Mouse (Mus musculus) limb, embryonic 12.5 days (tissue): Measurements from ENCODE around the gene Rora. TPM values are rescaled to one million over a fixed set of nuclear protein-coding genes. Genes with fewer than 3 reads are reported as not detected.
A peak's percentile ranks its signal among the peaks of the same experiment; 100 is the strongest.

Source experiments
- ATAC-seq: fragments of 200-750 bp; cut with Nextera tagmentation; 2 replicates; pipeline ENCODE4 v1.8.0; 2017; ENCODE audit warnings: low read depth, moderate TSS enrichment; ENCODE audit not compliant: insufficient number of reproducible peaks, insufficient read depth, low FRiP score, low TSS enrichment
- H3K27ac ChIP-seq: fragments of 300-500 bp; sonication (generic); 2 replicates; pipeline ENCODE4 v1.5.1; 2016; ENCODE audit warnings: mild to moderate bottlenecking, moderate library complexity
- H3K27me3 ChIP-seq: fragments of 300-500 bp; sonication (generic); 2 replicates; pipeline ENCODE4 v1.6.1; 2016; ENCODE audit warnings: mild to moderate bottlenecking, moderate library complexity
- H3K36me3 ChIP-seq: fragments of 300-500 bp; sonication (generic); 2 replicates; pipeline ENCODE4 v1.6.1; 2016; ENCODE audit warnings: mild to moderate bottlenecking, moderate library complexity
- H3K4me1 ChIP-seq: fragments of 300-500 bp; sonication (generic); replicated peaks from 2 replicates; pipeline ENCODE4 v1.6.1; 2016
- H3K4me2 ChIP-seq: fragments of 300-500 bp; sonication (generic); 2 replicates; pipeline ENCODE4 v1.6.1; 2016; ENCODE audit warnings: mild to moderate bottlenecking, moderate library complexity
- H3K4me3 ChIP-seq: fragments of 300-500 bp; sonication (generic); replicated peaks from 2 replicates; pipeline ENCODE4 v1.5.1; 2016; ENCODE audit warnings: mild to moderate bottlenecking
- H3K9ac ChIP-seq: fragments of 300-500 bp; sonication (generic); replicated peaks from 2 replicates; pipeline ENCODE4 v1.6.1; 2016; ENCODE audit warnings: mild to moderate bottlenecking, moderate library complexity
- H3K9me3 ChIP-seq: fragments of 300-500 bp; sonication (generic); 2 replicates; pipeline ENCODE4 v1.6.1; 2016; ENCODE audit warnings: mild to moderate bottlenecking, moderate library complexity
- WGBS: fragments of 180-500 bp; shearing (Covaris S2); methylation state at CpG from one replicate; pipeline ENCODE4 v1.1.7; 2016; 5-methylcytosine and 5-hydroxymethylcytosine counted together
- polyA plus RNA-seq: library from polyadenylated mRNA; unstranded; fragments of >200 nt; fragmentation: Nextera tagmentation; extraction: Ambion mirVana; gene quantifications from 2 replicates; pipeline ENCODE4 v1.2.1, GENCODE M21; 2016

Gene Rora
- polyA plus RNA-seq, 1 experiment from 2014 or later, result 6.0 TPM

DNA sequence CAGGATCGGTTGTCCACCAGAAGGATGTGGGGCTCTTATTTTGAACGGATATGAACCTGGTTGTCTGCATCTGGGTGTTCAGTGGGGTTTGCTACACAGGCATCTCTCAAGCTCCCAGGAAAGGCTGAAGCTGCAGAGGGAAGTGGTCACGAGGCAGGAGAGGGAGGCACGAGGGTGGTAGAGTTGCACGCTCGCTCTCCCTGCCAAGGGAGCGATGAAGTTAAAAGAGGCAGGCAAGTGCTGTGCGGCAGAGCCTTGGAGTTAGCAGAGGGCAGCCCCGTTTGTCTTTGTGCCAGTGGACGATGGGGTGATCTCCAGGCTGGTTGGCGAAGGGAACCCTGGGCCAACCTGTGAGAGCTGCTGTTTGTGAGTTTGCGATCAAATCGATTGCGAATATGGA lies 496.6 kb downstream of the Rora start:
- Histone ChIP-seq H3K27me3 (peaks cover 21% of the 10 kb centered on the region), H3K9me3 (peaks cover 14% of the 10 kb centered on the region), H3K36me3 (no peaks in the 10 kb centered on the region), H3K9ac (no peak overlapping the region), H3K4me2 (peak overlapping the region; percentile 30; the same call in 1 of the 2 replicates), H3K4me3 (no peak overlapping the region), H3K27ac (no peak overlapping the region), H3K4me1 (peaks cover 21% of the 10 kb centered on the region)
- 30% methylated on average over 14 of the region's 14 CpGs for WGBS
- no peak for ATAC-seq

DNA sequence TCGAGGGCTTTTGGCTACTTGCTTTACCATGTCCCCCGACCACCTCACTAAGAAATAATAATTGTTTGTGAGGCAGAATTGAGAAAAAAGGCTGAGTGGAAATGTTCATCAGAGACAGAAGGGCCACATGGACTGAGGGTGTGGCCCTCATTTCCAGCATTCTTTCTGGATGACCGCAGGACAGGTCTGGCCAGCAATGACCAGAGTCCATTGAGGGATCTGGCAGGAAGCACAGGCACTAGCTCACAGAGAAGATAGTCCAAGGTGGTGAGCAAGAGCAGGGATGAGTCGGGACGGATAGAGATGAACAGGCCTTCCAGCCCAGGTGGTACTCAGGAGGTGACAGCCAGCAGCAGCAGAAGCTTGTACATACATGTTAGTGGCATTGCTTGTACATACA lies 501.1 kb downstream of the Rora start:
- Histone ChIP-seq H3K9me3 (no peaks in the 10 kb centered on the region), H3K27ac (no peak overlapping the region), H3K27me3 (peaks cover 19% of the 10 kb centered on the region), H3K36me3 (no peaks in the 10 kb centered on the region), H3K4me2 (no peak overlapping the region), H3K4me1 (peaks cover 32% of the 10 kb centered on the region), H3K4me3 (no peak overlapping the region), H3K9ac (no peak overlapping the region)
- ATAC-seq, result no peak
- 94% methylated on average over 5 of the region's 5 CpGs for WGBS

DNA sequence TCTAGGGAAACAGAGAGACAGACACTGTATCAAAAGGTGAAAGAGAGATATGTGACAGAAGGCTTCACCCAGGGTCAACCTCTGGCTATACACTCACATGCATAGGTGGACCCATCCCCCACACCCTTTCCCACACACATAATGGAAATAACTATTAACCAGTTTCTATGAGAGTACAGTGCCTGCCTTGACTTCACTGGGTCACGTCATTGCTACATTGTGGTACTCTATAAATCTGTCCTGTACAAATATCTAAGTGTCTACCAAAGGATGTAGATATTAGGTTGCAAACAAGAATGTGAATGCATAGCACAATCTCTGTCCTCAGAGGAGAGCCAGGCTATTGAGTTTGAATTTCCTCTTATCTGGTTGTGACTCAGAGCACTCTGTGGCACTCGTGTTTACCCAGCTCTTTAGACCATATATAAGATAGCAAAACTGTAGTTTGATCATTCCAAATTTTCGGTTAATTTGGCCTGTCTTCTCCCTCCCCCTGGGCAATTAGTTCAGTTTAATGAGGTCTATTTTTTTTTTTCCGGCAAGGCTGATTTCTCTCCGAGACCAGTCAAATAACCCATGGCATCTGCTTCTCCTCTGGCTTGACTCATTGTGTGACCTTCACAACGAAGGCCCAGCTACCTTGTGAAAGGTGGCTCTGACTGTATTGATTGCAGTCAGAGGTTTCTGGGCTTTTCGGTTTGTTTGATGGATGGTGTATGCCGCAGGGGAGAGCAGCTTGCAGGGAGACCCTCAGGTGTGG lies 502.4 kb downstream of the Rora start:
- H3K9me3 ChIP-seq, result no peaks in the 10 kb centered on the region
- no peak overlapping the region for H3K9ac ChIP-seq
- no peak overlapping the region for H3K4me3 ChIP-seq
- peaks cover 18% of the 10 kb centered on the region for H3K4me1 ChIP-seq
- no peaks in the 10 kb centered on the region for H3K36me3 ChIP-seq
- ATAC-seq, result no peak
- no peak overlapping the region for H3K4me2 ChIP-seq
- 56% methylated on average over 8 of the region's 8 CpGs for WGBS
- H3K27me3 ChIP-seq, result peaks cover 16% of the 10 kb centered on the region
- H3K27ac ChIP-seq, result no peak overlapping the region

DNA sequence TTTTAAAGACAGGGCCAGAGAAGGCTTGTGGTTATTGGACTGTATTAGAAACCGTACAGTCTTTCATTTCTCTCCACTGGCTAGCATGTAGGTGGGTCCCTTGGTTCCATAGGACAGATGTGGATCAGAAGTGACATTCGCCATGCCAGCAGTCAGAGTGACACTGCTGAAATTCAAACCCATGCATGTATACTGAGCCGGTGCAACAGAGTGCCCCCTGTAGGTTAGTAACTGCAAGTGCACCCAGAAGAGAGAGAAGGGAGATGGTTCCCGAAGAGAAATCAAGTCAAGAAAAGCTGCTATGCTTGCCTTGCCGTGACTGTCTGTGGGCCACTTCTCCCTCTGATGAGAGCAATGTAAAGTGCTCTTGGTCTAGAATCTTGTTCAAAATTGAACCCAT lies 507.2 kb downstream of the Rora start:
- Histone ChIP-seq H3K9ac (no peak overlapping the region), H3K4me1 (peaks cover 11% of the 10 kb centered on the region; the same call in 1 of the 2 replicates), H3K36me3 (no peaks in the 10 kb centered on the region), H3K27ac (no peak overlapping the region), H3K4me2 (no peak overlapping the region), H3K4me3 (no peak overlapping the region), H3K9me3 (no peaks in the 10 kb centered on the region), H3K27me3 (0 out of 2 replicates have a peak, but pooled peaks cover 1% of the 10 kb centered on the region)
- no peak for ATAC-seq
- WGBS, result 87% methylated on average over 5 of the region's 5 CpGs

DNA sequence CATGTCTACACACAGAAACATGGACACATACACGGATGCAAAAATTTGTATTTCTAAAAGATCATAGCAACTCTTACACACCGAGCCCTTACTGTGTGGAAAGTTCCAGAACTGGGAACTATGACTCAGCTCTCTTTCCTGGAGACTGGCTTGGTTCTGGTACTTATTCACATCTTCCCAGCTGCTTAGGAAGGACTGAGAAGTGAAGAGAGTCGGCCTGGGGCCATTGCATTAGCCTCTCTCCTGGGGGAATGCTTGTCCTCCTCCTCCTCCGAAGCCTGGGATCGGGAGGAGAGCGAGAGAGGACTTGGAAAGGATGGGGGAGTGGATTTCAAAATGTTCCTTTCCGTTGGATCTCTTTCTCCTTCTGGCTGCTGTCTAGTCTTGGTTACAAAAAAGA lies 511.1 kb downstream of the Rora start:
- 84% methylated on average over 7 of the region's 7 CpGs for WGBS
- no peak overlapping the region for H3K4me3 ChIP-seq
- no peaks in the 10 kb centered on the region for H3K9me3 ChIP-seq
- ATAC-seq, result no peak
- no peak overlapping the region for H3K4me2 ChIP-seq
- H3K36me3 ChIP-seq, result no peaks in the 10 kb centered on the region
- 0 out of 2 replicates have a peak, but pooled peaks cover 2% of the 10 kb centered on the region for H3K27me3 ChIP-seq
- H3K4me1 ChIP-seq, result no peaks in the 10 kb centered on the region
- no peak overlapping the region for H3K27ac ChIP-seq
- no peak overlapping the region for H3K9ac ChIP-seq

DNA sequence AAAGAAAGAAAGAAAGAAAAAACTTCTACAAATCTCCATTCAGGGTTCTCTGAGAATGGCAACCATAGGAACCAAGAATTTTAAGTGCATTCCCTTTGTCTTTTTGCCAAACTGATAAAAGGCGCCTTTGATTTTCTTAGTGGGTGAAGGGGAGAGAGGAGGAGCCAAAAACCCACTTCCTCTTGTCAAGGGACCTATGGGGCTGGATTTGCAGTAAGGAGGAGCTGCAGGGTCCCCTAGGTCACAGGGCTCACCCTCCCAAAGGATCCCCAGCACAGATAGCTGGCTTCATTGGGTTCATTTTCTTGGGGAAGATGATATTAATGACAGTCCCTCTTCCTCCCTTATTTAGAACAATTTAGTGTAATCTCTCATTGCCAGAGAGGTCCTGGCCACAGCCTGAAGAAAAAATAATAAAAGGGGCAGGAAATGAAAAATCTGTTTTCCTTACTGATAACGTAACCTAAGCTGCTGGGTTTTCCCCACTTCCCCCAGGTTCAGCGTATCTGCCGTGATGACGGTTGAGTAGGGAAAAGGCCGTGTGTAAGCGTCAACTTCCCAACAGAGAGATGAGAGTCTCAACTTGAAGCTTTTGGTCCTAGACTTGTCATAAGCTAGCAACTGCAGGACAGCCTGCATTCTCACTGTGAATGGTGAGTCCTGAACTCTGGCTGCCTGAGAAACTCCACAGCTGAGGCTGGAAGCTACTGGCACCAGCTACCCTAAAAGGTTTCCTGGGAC lies 511.7 kb downstream of the Rora start:
- no peak overlapping the region for H3K4me3 ChIP-seq
- 76% methylated on average over 7 of the region's 7 CpGs for WGBS
- 0 out of 2 replicates have a peak, but pooled peaks cover 2% of the 10 kb centered on the region for H3K27me3 ChIP-seq
- no peak overlapping the region for H3K9ac ChIP-seq
- no peak for ATAC-seq
- H3K4me2 ChIP-seq, result no peak overlapping the region
- H3K4me1 ChIP-seq, result no peaks in the 10 kb centered on the region
- H3K36me3 ChIP-seq, result no peaks in the 10 kb centered on the region
- H3K9me3 ChIP-seq, result no peaks in the 10 kb centered on the region
- H3K27ac ChIP-seq, result no peak overlapping the region

DNA sequence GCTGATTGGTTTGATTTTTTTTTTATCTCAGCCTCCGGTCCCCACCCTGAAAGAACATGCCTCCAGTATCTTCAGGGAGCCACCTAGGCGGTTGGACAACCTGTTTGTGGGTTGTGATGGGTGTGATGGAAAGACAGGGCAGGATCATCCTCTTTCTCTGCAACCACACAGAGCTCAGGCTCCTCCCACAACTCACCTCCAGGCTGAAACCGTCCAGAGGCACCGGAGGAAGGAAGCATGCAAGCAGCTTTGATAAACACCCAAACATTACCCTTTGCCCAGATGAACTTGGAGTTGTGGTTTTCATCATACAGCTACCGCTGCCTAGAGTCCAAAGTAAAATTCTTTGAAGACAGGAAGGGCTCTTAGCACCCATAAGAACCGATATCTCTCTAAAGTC lies 520.5 kb downstream of the Rora start:
- ATAC-seq, result no peak
- no peaks in the 10 kb centered on the region for H3K4me1 ChIP-seq
- no peak overlapping the region for H3K4me2 ChIP-seq
- H3K4me3 ChIP-seq, result no peak overlapping the region
- no peaks in the 10 kb centered on the region; the same call in 1 of the 2 replicates for H3K27me3 ChIP-seq
- H3K27ac ChIP-seq, result no peak overlapping the region
- H3K9ac ChIP-seq, result no peak overlapping the region
- no peaks in the 10 kb centered on the region for H3K9me3 ChIP-seq
- WGBS, result 75% methylated on average over 6 of the region's 6 CpGs
- H3K36me3 ChIP-seq, result no peaks in the 10 kb centered on the region

DNA sequence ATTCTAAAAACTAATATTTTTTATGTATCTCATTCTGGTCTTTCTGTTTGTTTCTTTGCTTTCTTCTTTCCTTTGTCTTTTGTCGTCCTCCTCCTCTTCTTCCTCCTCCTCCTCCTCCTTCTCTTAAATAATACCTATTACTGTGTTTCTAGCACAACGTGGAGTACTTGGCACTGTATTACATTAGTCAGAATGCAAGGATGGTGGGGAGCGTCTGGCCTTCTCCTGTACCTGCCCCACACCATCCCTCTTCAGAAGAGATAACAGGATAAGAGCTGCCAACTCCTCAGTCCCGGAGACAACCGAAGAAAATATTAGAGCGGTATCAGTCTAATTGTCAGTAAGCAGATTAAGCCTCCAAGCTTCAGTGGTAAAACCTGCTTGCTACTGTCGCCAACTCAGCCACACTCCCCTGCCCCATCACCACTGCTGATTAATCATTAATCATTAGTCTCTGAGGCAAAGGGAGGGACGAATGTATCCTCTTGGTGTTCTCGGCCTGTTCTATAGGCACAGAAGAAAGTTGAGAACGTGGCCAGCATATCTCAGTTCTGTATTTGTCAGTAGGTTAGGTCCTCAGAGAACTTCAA lies 521.0 kb downstream of the Rora start:
- Histone ChIP-seq H3K4me2 (no peak overlapping the region), H3K9ac (no peak overlapping the region), H3K27ac (no peak overlapping the region), H3K4me3 (no peak overlapping the region), H3K4me1 (no peaks in the 10 kb centered on the region), H3K27me3 (no peaks in the 10 kb centered on the region; the same call in 1 of the 2 replicates), H3K9me3 (no peaks in the 10 kb centered on the region), H3K36me3 (no peaks in the 10 kb centered on the region)
- ATAC-seq, result no peak
- 81% methylated on average over 10 of the region's 10 CpGs for WGBS

DNA sequence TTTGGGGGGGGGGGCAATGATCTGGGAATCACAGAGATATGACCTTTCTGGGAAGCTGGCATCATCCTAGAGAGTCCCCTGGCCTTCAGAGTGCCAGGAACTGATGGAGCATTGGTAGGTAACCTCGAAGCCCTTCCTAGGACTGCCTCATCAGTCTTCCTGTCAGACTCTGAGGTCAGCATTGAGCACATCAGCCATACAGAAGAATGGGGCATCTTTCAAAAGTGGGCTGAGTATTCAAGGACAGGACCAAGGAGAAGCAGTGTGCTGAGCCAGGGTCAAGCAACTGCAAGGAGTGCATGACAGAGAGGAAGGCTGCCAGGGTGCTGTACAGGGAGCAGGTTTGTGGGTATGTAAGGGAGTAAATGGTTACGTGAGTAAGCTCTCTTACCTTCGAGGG lies 523.4 kb downstream of the Rora start:
- Histone ChIP-seq H3K27ac (no peak overlapping the region), H3K4me3 (no peak overlapping the region), H3K27me3 (no peaks in the 10 kb centered on the region; the same call in 1 of the 2 replicates), H3K4me1 (peaks cover 14% of the 10 kb centered on the region), H3K36me3 (no peaks in the 10 kb centered on the region), H3K9ac (no peak overlapping the region), H3K9me3 (no peaks in the 10 kb centered on the region), H3K4me2 (no peak overlapping the region)
- 86% methylated on average over 3 of the region's 3 CpGs for WGBS
- no peak for ATAC-seq

DNA sequence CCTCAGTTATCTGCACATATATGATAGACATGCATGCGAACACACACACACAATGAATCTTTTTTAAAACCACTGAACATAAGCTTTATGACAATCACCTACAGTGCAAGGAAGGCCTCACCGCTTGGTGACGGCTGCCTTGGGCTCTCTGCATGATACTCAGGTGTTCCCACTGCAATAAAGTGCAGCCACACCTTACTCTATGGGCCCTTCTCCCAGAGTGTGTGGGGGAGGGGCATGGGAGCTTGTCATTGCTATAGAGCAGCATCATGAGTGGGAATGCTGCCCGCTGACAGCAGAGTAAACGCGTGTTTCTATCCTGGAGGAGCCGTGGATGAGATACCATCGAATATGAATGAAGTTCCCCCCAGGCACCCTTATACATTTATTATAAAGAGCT lies 525.6 kb downstream of the Rora start:
- Histone ChIP-seq H3K9me3 (no peaks in the 10 kb centered on the region), H3K4me1 (peaks cover 18% of the 10 kb centered on the region), H3K4me3 (no peak overlapping the region), H3K4me2 (no peak overlapping the region), H3K36me3 (no peaks in the 10 kb centered on the region), H3K27ac (no peak overlapping the region), H3K27me3 (no peaks in the 10 kb centered on the region; the same call in 1 of the 2 replicates), H3K9ac (no peak overlapping the region)
- WGBS, result 94% methylated on average over 8 of the region's 8 CpGs
- no peak for ATAC-seq

DNA sequence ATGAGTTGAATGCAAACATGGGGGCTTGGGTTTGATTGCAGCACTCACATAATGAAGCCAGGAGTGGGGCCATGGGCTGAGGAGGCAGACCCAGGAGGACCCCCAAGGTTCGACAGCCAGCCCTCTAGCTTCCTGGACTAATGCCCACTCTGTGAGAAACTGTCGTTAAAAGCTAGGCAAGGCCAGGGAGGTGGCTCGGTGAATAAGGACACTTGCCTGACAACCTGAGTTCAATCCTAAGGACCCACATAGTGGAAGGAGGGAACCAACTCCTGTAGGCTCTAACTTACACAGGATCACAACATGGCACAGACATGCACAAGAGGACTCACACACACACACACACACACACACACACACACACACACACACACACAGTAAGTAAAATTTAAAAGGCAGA lies 527.4 kb downstream of the Rora start:
- Histone ChIP-seq H3K4me3 (no peak overlapping the region), H3K4me2 (no peak overlapping the region), H3K9ac (no peak overlapping the region), H3K27ac (peak overlapping the region; percentile 62; the same call in 1 of the 2 replicates), H3K36me3 (no peaks in the 10 kb centered on the region), H3K27me3 (no peaks in the 10 kb centered on the region), H3K4me1 (peaks cover 18% of the 10 kb centered on the region), H3K9me3 (no peaks in the 10 kb centered on the region)
- ATAC-seq, result no peak
- WGBS, result 24% methylated on average over 3 of the region's 3 CpGs
